Mouse (Mus musculus): ENCODE measurements around the gene Ttc26.

Gene Ttc26

DNA sequence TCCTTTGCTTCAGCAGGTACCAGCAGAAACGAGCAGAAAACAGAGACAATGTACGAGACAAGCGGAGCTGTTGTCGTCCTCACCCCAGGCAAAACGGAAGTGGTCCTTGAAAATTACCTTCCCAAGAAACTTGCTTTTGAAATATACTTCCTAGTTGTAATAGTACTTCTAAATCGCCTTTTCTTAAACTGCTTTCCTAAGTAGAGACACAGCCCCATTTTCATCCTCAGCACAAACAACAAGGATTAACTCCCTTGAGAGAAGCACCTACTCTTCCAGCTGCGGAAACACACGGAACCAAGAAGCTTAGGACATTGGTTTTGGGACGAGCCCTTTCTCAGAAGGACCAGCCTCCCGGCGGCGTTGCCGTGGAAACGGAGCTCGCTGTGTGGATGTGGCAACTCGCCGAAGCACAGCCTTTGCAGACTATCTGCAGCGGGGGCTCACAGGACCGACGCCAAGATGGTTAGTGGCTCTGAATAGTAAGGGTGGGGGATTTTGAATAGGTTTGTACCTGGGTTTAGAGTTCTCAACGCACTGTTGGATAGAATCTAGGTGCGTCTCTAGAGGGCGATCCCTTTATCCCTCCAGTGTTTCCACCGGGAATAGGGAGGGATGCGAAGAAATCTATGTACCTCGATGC is at the start of gene Ttc26:
Ttc26 (plus strand) TSS at position 341 of the 643 bp plus-strand sequence.
- peak; percentile 58 to 75 for DNase-seq

DNA sequence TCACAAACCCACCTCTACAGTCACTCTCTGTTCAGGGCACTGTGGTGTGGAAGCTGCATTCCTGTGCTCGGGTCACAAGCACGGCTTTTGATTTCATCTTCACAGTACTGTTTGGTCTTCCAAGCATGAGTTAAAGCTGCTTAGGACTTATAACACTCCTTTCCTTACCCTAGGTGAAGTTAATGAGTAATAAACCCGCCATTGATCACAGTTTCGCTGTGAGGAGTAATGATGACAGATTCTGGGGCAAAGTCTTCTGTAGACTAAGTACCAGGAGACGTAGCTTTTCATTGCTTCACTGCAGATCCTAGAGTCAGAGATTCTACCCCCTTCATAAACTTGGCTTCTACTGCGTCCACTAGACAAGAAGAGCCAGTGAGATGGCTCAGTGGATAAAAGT is 46.0 kb upstream of the Ttc26 start:
- DNase-seq = no peak

- no peak for DNase-seq
Measured at GRCm38 (mm10) chr6:38337166-38337705, 44.0 kb upstream of the Ttc26 start.

DNA sequence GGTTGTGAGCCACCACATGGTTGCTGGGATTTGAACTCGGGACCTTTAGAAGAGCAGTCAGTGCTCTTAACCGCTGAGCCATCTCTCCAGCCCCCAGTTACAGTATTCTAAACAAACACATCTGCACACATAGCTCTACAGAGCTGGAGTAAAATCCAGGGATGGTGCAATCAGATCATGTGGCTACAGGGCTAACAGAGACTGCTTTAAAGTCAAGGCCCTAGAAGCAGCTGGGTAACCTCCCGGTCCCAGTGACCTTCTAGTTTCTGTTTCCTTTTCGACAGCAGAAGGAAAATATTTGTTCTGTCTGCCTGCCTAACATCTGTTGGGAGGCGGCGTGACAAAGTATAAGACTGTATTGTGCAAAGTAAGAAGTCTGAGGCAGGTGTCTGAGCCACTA is 43.3 kb upstream of the Ttc26 start:
- DNase-seq = no peak

DNA sequence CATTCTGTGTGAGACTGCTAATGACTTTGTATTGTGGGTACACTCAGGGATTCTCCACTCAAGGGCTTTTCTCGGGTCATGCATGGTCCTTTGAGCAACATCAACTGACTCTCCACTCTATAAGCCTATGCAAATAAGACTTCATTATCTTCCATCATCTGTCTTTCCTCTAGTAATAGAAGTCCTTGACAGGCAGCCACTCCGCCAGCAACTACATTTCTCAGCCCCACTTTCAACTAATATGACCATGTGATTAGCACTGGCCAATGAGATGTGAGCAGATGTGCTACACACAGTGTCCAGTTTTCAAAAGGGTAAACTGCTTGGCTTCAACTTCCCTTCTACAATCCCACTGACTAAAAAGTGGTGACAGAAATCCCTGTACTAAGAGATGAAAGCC is 42.2 kb upstream of the Ttc26 start:
- no peak for DNase-seq

GRCm38 (mm10) chr6:38341751-38342665 is 39.3 kb upstream of the Ttc26 start:
- DNase-seq = no peak

DNA sequence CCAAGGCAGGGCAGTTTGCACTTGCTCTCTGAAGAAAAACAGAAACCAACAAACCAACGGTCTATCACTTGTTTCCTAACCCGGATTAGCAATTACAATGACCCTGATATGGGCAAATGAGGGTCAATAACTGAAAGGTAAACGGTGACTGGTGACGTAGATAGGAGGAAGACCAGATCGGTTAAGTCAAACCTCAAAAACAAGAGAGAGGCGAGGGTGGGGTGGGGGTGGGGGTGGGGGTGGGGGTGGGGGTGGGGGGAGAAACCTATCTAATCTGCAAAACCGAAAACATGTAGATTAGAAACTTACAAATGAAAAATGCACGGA is 38.6 kb upstream of the Ttc26 start:
- no peak for DNase-seq

DNA sequence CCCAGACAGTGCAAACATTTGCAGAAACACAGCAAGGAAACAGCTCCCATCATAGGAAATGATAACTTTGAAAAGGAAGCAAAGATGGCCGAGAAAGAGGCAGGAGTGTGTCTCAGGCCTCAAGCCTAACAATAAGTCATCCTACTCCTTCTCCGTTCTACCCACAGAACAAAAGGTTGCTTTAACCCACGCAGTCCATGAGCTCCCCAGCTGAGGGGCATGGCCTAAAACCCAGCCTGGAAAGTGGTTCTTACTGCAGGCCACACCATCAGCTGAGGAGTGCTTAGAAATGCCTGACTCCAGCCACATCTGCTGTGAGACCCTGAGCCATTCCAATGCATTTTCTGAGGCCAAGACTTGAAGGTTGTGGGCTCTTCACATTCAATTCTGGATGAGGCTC is 37.7 kb upstream of the Ttc26 start:
- DNase-seq = no peak

- DNase-seq = no peak
Measured at GRCm38 (mm10) chr6:38344006-38344670, 37.1 kb upstream of the Ttc26 start.

GRCm38 (mm10) chr6:38345796-38346195 is 35.5 kb upstream of the Ttc26 start:
- no peak for DNase-seq

GRCm38 (mm10) chr6:38347875-38348274 is 33.4 kb upstream of the Ttc26 start:
- DNase-seq = no peak

DNA sequence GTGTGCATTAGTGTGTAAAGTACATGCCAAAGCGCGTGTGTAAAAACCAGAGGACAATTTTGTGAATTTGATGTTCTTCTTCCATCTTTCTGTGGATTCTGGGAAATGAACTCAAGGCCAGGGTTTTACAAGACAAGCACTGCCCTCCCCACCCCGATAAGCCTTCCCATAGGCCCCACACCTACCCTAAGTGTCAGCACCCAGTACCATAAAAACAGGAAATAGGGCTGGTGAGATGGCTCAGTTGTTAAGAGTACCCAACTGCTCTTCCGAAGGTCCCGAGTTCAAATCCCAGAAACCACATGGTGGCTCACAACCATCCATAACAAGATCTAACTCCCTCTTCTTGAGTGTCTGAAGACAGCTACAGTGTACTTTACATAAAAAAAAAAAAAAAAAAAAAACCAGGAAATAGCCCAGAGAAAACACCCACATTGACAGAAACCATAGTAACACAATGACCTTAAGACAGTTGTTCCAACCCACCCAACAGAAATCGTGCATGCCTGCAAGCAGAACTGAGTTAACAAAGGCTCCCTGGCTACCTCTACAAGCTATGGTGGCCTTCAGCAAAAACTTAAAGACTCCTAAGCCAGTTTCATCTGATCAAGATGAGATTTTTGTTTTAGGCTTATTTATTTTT is 32.3 kb upstream of the Ttc26 start:
- DNase-seq = no peak

GRCm38 (mm10) chr6:38349806-38350205 is 31.5 kb upstream of the Ttc26 start:
- no peak for DNase-seq

DNA sequence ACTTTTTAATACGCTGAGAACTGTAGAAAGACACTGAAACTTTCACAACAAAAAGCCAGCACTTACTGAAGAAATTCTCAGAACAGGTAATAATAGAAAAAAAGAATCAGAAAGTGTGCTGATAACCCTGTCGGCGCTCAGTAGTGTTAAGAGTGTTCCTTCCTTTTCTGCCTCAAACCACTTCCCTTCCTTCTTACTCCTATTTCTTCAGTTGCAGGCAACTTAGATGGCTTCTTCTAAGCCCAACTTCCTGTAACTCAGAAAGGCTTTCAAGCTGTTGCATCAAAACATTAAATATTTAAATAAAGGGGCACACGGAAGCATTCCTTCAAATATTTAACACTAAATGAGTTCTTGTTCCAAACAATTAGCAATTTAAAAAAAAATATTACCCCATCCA is 29.3 kb upstream of the Ttc26 start:
- DNase-seq = no peak

DNA sequence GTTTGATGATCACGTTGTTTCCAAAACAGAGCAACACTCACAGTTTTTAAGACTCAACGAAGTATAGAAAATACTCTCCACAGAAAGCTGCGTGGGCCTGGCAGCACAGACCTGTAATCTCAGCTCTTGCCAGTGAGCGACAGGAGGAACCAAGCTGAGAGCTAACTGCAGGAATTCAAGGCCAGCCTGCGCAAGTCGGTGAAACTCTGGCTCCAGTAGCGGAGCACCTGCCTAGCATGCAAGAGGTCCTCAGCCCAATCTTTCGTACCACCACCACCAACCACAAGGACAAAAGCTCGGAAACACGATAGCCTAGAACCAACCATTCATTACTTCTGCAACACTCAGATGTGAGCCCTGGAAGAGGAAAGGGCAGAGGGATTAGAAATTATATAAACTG is 28.8 kb upstream of the Ttc26 start:
- DNase-seq = no peak

DNA sequence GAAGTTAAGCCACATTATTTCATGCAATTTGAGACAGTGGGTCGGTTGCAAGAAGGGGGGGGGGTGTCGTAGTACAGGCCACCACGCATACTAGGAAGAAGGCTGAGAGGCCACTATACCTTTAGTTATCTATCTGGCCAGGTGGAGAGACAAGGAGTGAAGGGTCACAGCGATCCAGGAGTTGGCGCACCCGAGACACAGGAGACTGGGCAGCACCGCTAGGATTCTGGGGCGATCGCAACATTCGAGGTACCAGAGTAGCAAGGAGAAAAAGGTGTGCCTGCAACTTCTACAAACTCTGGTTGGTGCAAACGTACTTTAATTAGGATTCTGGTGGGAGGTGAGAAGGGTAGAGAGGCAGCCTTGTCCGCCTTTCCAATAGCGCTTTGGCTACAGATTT is 28.1 kb upstream of the Ttc26 start:
- DNase-seq = no peak

DNA sequence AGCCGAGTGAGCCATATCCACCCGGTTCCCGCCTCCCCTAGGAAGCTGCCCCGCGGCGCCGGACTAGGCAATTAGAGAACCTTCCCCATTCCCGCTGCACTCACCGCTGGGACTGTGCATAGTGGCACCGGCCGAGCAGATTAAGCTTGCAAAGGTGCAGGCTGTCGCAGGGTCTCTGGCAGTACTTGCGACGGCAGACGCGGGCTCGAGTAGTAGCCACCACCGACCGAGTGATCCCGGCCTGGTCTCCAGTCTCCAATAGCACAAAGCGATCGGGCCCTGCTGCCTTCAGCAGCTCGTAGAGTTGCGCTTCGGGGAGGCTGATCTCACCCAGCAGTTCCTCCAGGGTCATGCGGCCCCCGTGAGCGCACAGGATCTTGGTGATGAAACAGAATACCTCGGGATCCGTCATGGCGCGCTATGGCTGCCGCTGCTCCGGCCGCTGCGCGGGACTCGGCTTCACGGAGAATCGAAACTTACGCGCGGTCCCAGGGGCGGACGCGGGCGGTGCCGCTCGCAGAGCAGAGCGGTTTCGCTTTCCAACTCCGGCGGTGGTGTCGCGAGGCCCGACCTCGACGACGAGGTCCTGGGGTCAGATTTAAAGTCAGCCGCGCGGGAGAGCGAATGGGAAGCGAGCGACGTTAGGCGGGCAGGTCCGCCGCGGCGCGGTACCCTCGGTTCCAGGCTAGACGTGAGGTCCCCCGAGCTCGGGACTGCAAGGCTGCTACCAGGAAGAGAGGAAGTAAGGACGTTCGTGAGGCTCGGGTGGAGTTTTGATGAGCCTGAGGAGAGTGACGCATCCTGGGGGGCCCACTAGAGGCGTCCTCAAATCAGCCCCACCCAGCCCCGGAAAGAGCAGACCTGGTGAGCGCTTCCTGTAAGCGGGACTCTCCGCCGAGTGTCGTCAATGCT is 27.2 kb upstream of the Ttc26 start, which contains the start of gene Zc3hav1:
Zc3hav1 (minus strand) TSS at position 793 of the 912 bp plus-strand sequence.
- peak; percentile 84 to 85 for DNase-seq

GRCm38 (mm10) chr6:38354723-38355353 is 26.4 kb upstream of the Ttc26 start:
- no peak for DNase-seq

GRCm38 (mm10) chr6:38355354-38355823 is 25.9 kb upstream of the Ttc26 start:
- no peak for DNase-seq

DNA sequence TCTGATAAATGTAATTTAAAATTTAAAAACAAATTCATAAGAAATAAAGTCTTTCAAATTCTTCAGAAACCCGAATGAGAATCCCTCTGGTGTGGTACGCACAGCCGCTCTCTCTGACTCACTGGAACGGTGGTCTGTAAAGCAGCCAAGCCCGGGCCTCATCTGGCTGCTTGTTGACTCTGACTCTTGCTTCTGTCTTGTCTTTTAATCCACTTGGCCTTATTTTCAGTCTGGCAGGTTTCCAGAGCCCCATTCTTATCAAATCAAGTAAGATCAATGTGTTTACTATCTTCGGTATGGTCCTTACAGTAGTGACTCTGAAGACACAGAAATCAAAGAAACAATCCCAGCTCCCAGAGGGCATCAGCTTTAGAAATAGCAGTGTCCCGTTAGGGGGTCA is 25.4 kb upstream of the Ttc26 start:
- DNase-seq = no peak
